In genomic region chr6:43665677-43666546, GRCm38 (mm10) we compare ENCODE assay signal across 7 mouse cellular contexts. TPM values are rescaled to one million over a fixed set of nuclear protein-coding genes. Genes with fewer than 3 reads are reported as not detected.
DNase-seq lines count a peak whose midpoint lies in the region; ATAC-seq and TF ChIP-seq lines count a peak whose summit lies in the region.

Gene Tpk1 (minus strand): TSS chr6:43666278.

- H3K9ac ChIP-seq in intestine, postnatal 0 days (ENCODE audit: low read depth, low read length) = peak within 1 kb of the TSS; percentile 72
- peak within 1 kb of the TSS; percentile 80 for H3K9ac ChIP-seq in midbrain, embryonic 12.5 days (replicated peaks)

- WGBS in embryonic facial prominence, embryonic 10.5 days = under 1% methylated on average over 63 of the region's 63 CpGs
- under 1% methylated on average over 57 of the region's 63 CpGs for WGBS in intestine, postnatal 0 days
- WGBS in midbrain, embryonic 12.5 days = under 1% methylated on average over 62 of the region's 63 CpGs
- under 1% methylated on average over 63 of the region's 63 CpGs for WGBS in small intestine, adult 2 months

- H3K4me3 ChIP-seq in embryonic facial prominence, embryonic 10.5 days = peak within 1 kb of the TSS; percentile 68
- peak within 1 kb of the TSS; percentile 79 for H3K4me3 ChIP-seq in intestine, postnatal 0 days (ENCODE audit: low read depth, low read length)
- peak within 1 kb of the TSS; percentile 58 for H3K4me3 ChIP-seq in midbrain, embryonic 12.5 days
- H3K4me3 ChIP-seq in small intestine, adult 2 months (ENCODE audit: low read depth, low read length) = peak within 1 kb of the TSS; percentile 86

- H3K4me2 ChIP-seq in intestine, postnatal 0 days (replicated peaks; ENCODE audit: low read depth) = peak within 1 kb of the TSS; percentile 73
- peak within 1 kb of the TSS; percentile 63 for H3K4me2 ChIP-seq in midbrain, embryonic 12.5 days (replicated peaks)

- peak; percentile 54 for TF ChIP-seq CTCF in intestine, postnatal 0 days (IDR thresholded peaks at IDR 0.05; ENCODE audit: low read depth)
- TF ChIP-seq CTCF in small intestine, adult 2 months (IDR thresholded peaks at IDR 0.05; ENCODE audit: extremely low read depth, insufficient read length, insufficient replicate concordance, low read depth, low read length) = no peak

- intact Hi-C loops in left cerebral cortex, postnatal 4 days (cut with DNase I) = loop anchor here (10.0 kb wide), 1 partner anchor 261 kb away; no protein-coding TSS in a partner anchor

- peak; percentile 99 for ATAC-seq in intestine, postnatal 0 days
- ATAC-seq in midbrain, embryonic 12.5 days (ENCODE audit: low FRiP score, low read depth) = peak; percentile 99

- H3K27ac ChIP-seq in embryonic facial prominence, embryonic 10.5 days (replicated peaks) = peak within 1 kb of the TSS; percentile 96
- H3K27ac ChIP-seq in intestine, postnatal 0 days (ENCODE audit: low read depth, low read length) = peak within 1 kb of the TSS; percentile 97
- H3K27ac ChIP-seq in midbrain, embryonic 12.5 days (replicated peaks) = peak within 1 kb of the TSS; percentile 96
- H3K27ac ChIP-seq in small intestine, adult 2 months (ENCODE audit: insufficient read depth, low read depth, low read length) = peak within 1 kb of the TSS; percentile 78

- H3K4me1 ChIP-seq in embryonic facial prominence, embryonic 10.5 days = peaks cover 7% of the 10 kb centered on the region; the same call in 1 of the 2 replicates
- no peaks in the 10 kb centered on the region; the same call in 1 of the 2 replicates for H3K4me1 ChIP-seq in intestine, postnatal 0 days (replicated peaks; ENCODE audit: control insufficient read depth, insufficient read depth, low read length)
- peaks cover 6% of the 10 kb centered on the region; the same call in 1 of the 2 replicates for H3K4me1 ChIP-seq in midbrain, embryonic 12.5 days
- no peaks in the 10 kb centered on the region for H3K4me1 ChIP-seq in small intestine, adult 2 months (ENCODE audit: control insufficient read depth, insufficient read depth, insufficient read length, low read length)

- peak; percentile 55 for TF ChIP-seq POLR2A in small intestine, adult 2 months (IDR thresholded peaks at IDR 0.05; ENCODE audit: low read depth, low read length)

- H3K9me3 ChIP-seq in embryonic facial prominence, embryonic 10.5 days = no peaks in the 10 kb centered on the region
- H3K9me3 ChIP-seq in intestine, postnatal 0 days (ENCODE audit: control insufficient read depth) = no peaks in the 10 kb centered on the region
- H3K9me3 ChIP-seq in midbrain, embryonic 12.5 days = no peaks in the 10 kb centered on the region

- peak; percentile 97 for DNase-seq in adrenal gland, postnatal 10 days
- peak; percentile 96 for DNase-seq in embryonic facial prominence, embryonic 10.5 days (ENCODE audit: low spot score)
- peak; percentile 34 for DNase-seq in gonadal fat pad, adult 2 months (ENCODE audit: low read depth)
- DNase-seq in left cerebral cortex, postnatal 4 days = peak; percentile 96

- no peaks in the 10 kb centered on the region for H3K36me3 ChIP-seq in embryonic facial prominence, embryonic 10.5 days (replicated peaks)
- H3K36me3 ChIP-seq in intestine, postnatal 0 days (ENCODE audit: control insufficient read depth, insufficient read depth) = no peaks in the 10 kb centered on the region
- H3K36me3 ChIP-seq in midbrain, embryonic 12.5 days = no peaks in the 10 kb centered on the region
- H3K36me3 ChIP-seq in small intestine, adult 2 months (ENCODE audit: control insufficient read depth, insufficient read depth, low read length) = no peaks in the 10 kb centered on the region

- H3K27me3 ChIP-seq in embryonic facial prominence, embryonic 10.5 days (replicated peaks; ENCODE audit: low read depth, poor library complexity, severe bottlenecking) = no peaks in the 10 kb centered on the region
- H3K27me3 ChIP-seq in intestine, postnatal 0 days (replicated peaks; ENCODE audit: control insufficient read depth, insufficient read depth, low read length) = no peaks in the 10 kb centered on the region
- H3K27me3 ChIP-seq in midbrain, embryonic 12.5 days = no peaks in the 10 kb centered on the region
- no peaks in the 10 kb centered on the region for H3K27me3 ChIP-seq in small intestine, adult 2 months (ENCODE audit: control insufficient read depth, insufficient read depth, low read length)

RNA-seq across cellular contexts. Expression of gene Tpk1, which starts in this region (rescaled TPM):
- total RNA-seq in adrenal gland, postnatal 10 days (2021) = 10 to 100 TPM in 1 of 2 experiments, 1 to 10 TPM in 1; 9.5 to 14.4 TPM
- 5.2 and 5.6 TPM in 2 replicates for polyA plus RNA-seq in embryonic facial prominence, embryonic 10.5 days (2016; fragmentation: Nextera tagmentation; extraction: Ambion mirVana)
- polyA plus RNA-seq in gonadal fat pad, adult 2 months (2012; rRNA removed) = 5.9 and 6.3 TPM in 2 replicates
- polyA plus RNA-seq in intestine, postnatal 0 days (2015; fragmentation: Nextera tagmentation; extraction: Ambion mirVana) = 21.6 and 21.9 TPM in 2 replicates
- 1 to 10 TPM; 3.9 to 6.0 TPM for total RNA-seq in left cerebral cortex, postnatal 4 days (2021)
- 5.7 and 5.9 TPM in 2 replicates for polyA plus RNA-seq in midbrain, embryonic 12.5 days (2016; fragmentation: Nextera tagmentation; extraction: Ambion mirVana)
- polyA plus RNA-seq in small intestine, adult 2 months (2012; rRNA removed) = 2.8 and 3.4 TPM in 2 replicates

Comparison
In these comparisons a context has a peak if more than half of its experiments do, and no peak if none do; other contexts are left out.
1. Peak in every context shown above with its lines: DNase-seq, ATAC-seq, H3K4me3 ChIP-seq and H3K27ac ChIP-seq.
2. DNase-seq: peak in every context shown above with its lines; median percentile 97 in adrenal gland, postnatal 10 days; 96 in embryonic facial prominence, embryonic 10.5 days; 96 in left cerebral cortex, postnatal 4 days; 34 in gonadal fat pad, adult 2 months.